Mouse (Mus musculus) ES-E14 (cell line): ENCODE results near the gene Zfp42.
A peak's percentile ranks its signal among the peaks of the same experiment; 100 is the strongest.

Experiments
- CHD2 ChIP-seq: IDR thresholded peaks from 2 replicates; pipeline ENCODE4 v1.6.1; 2014; ENCODE audit warnings: mild to moderate bottlenecking, low read depth, low read length, inconsistent platforms
- MAFK ChIP-seq: IDR thresholded peaks from 2 replicates; pipeline ENCODE4 v1.6.1; 2014; ENCODE audit warnings: mild to moderate bottlenecking, low read depth, low read length, inconsistent platforms; ENCODE audit not compliant: insufficient read depth

DNA sequence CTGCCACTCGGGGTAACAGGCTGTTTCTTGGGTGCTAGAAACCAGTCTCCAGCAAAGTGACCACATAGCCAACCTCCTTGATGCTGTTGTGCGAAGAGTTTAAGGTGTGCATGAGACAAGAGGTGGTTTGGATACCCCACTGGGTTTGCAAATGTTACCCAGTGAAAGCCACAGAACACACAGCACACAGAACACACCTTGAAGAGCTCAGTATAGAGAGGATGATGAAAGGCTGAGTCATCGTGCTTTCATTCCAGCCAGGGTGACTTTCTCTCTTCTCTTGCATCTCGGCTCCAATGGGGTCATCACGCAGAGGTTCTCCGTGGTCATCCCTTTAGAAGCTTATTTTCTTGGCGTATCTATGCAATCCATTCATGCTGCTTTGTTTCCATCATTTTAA lies 24.9 kb upstream of the Zfp42 start:
- TF ChIP-seq CHD2: no peak
- TF ChIP-seq MAFK: peak; percentile 62
